ENCODE assay signal across 13 mouse cellular contexts in genomic region chr9:61859438-61859837, GRCm38 (mm10). TPM values are rescaled to one million over a fixed set of nuclear protein-coding genes. Genes with fewer than 3 reads are reported as not detected.
A peak's percentile ranks its signal among the peaks of the same experiment; 100 is the strongest.
DNase-seq lines count a peak whose midpoint lies in the region; ATAC-seq lines count a peak whose summit lies in the region.
"Had no signal": no experiment of that assay in that cellular context is flagged by ENCODE, and none has a peak within 500 bp of the region (broad histone marks: within the 10 kb centered on the region; RNA-seq: fewer than 3 reads in every experiment).

No protein-coding gene starts in this region.

- H3K36me3 ChIP-seq in heart, embryonic 14.5 days (ENCODE audit: control insufficient read depth, insufficient read depth, low read length), result no peaks in the 10 kb centered on the region
- no peaks in the 10 kb centered on the region for H3K36me3 ChIP-seq in midbrain, embryonic 11.5 days (ENCODE audit: control insufficient read depth, insufficient read depth, low read length)
- no peaks in the 10 kb centered on the region for H3K36me3 ChIP-seq in midbrain, embryonic 10.5 days
- H3K36me3 ChIP-seq in limb, embryonic 13.5 days, result no peaks in the 10 kb centered on the region
- no peaks in the 10 kb centered on the region for H3K36me3 ChIP-seq in forebrain, embryonic 14.5 days (ENCODE audit: control insufficient read depth, insufficient read depth, low read length)
- H3K36me3 ChIP-seq: heart, embryonic 10.5 days; hindbrain, embryonic 15.5 days had no signal

- H3K9me3 ChIP-seq in heart, embryonic 14.5 days (ENCODE audit: control insufficient read depth, low read length), result no peaks in the 10 kb centered on the region
- no peaks in the 10 kb centered on the region for H3K9me3 ChIP-seq in midbrain, embryonic 11.5 days (ENCODE audit: control insufficient read depth, low read length)
- no peaks in the 10 kb centered on the region for H3K9me3 ChIP-seq in midbrain, embryonic 10.5 days (replicated peaks)
- no peaks in the 10 kb centered on the region for H3K9me3 ChIP-seq in limb, embryonic 13.5 days
- no peaks in the 10 kb centered on the region for H3K9me3 ChIP-seq in forebrain, embryonic 14.5 days (replicated peaks; ENCODE audit: control insufficient read depth, low read length)
- H3K9me3 ChIP-seq: heart, embryonic 10.5 days; hindbrain, embryonic 15.5 days had no signal

- peaks cover 12% of the 10 kb centered on the region; the same call in 1 of the 2 replicates for H3K27me3 ChIP-seq in heart, embryonic 14.5 days (ENCODE audit: control insufficient read depth, insufficient read depth, low read length)
- H3K27me3 ChIP-seq in midbrain, embryonic 11.5 days (ENCODE audit: control insufficient read depth, insufficient read depth, low read length), result no peaks in the 10 kb centered on the region
- peaks cover 31% of the 10 kb centered on the region for H3K27me3 ChIP-seq in midbrain, embryonic 10.5 days (ENCODE audit: low read depth, poor library complexity, severe bottlenecking)
- H3K27me3 ChIP-seq in limb, embryonic 13.5 days, result 0 out of 2 replicates have a peak, but pooled peaks cover 6% of the 10 kb centered on the region
- H3K27me3 ChIP-seq in forebrain, embryonic 14.5 days (replicated peaks; ENCODE audit: control insufficient read depth, insufficient read depth, low read length), result no peaks in the 10 kb centered on the region

- ATAC-seq in heart, embryonic 14.5 days (ENCODE audit: insufficient number of reproducible peaks, insufficient read depth, low FRiP score, low read depth), result no peak
- ATAC-seq in midbrain, embryonic 11.5 days (ENCODE audit: low FRiP score), result no peak
- no peak for ATAC-seq in limb, embryonic 13.5 days (ENCODE audit: low FRiP score, low read depth)
- no peak for ATAC-seq in forebrain, embryonic 14.5 days
- ATAC-seq: Patski had no signal

- DNase-seq in heart, adult 9 months (ENCODE audit: low spot score in 2 of 2), result no peak
- peak; percentile 66 for DNase-seq in midbrain, embryonic 11.5 days (ENCODE audit: low spot score, missing footprints)
- no peak for DNase-seq in midbrain, embryonic 10.5 days (ENCODE audit: low spot score)
- DNase-seq in thymus, postnatal 36 days, result peak; percentile 27 to 42
- DNase-seq in forebrain, embryonic 14.5 days (ENCODE audit: low spot score), result no peak
- no peak for DNase-seq in MN1 (ENCODE audit: low spot score)
- DNase-seq: right cerebral cortex, postnatal 25 days had no signal

- H3K27ac ChIP-seq in heart, embryonic 14.5 days (replicated peaks in 1 of 2; ENCODE audit: control insufficient read depth in 1 of 2, insufficient read depth in 1 of 2, low read depth in 2 of 2, low read length in 2 of 2), result no peak overlapping the region
- H3K27ac ChIP-seq in midbrain, embryonic 11.5 days (ENCODE audit: low read depth, low read length), result no peak overlapping the region
- no peak overlapping the region for H3K27ac ChIP-seq in midbrain, embryonic 10.5 days (replicated peaks)
- no peak overlapping the region for H3K27ac ChIP-seq in limb, embryonic 13.5 days
- no peak overlapping the region for H3K27ac ChIP-seq in forebrain, embryonic 14.5 days (ENCODE audit: low read depth, low read length)
- H3K27ac ChIP-seq: heart, embryonic 10.5 days; hindbrain, embryonic 15.5 days; layer of hippocampus, adult 2 months had no signal

- WGBS in heart, embryonic 14.5 days, result 45% methylated on average over 6 of the region's 6 CpGs
- 74% methylated on average over 6 of the region's 6 CpGs for WGBS in midbrain, embryonic 11.5 days
- 78% methylated on average over 6 of the region's 6 CpGs for WGBS in midbrain, embryonic 10.5 days
- WGBS in limb, embryonic 13.5 days, result 12% methylated on average over 6 of the region's 6 CpGs
- WGBS in forebrain, embryonic 14.5 days, result 79% methylated on average over 6 of the region's 6 CpGs

- no peak overlapping the region for H3K9ac ChIP-seq in heart, embryonic 14.5 days (ENCODE audit: low read length)
- no peak overlapping the region for H3K9ac ChIP-seq in midbrain, embryonic 11.5 days (ENCODE audit: low read length)
- no peak overlapping the region for H3K9ac ChIP-seq in limb, embryonic 13.5 days
- H3K9ac ChIP-seq in forebrain, embryonic 14.5 days (ENCODE audit: low read length), result no peak overlapping the region
- H3K9ac ChIP-seq: hindbrain, embryonic 15.5 days had no signal

- no peak overlapping the region for H3K4me3 ChIP-seq in heart, embryonic 14.5 days (ENCODE audit: control insufficient read depth in 1 of 2, insufficient read depth in 1 of 2, low read depth in 1 of 2, low read length in 2 of 2)
- H3K4me3 ChIP-seq in midbrain, embryonic 11.5 days (ENCODE audit: low read depth, low read length), result no peak overlapping the region
- no peak overlapping the region for H3K4me3 ChIP-seq in midbrain, embryonic 10.5 days
- H3K4me3 ChIP-seq in limb, embryonic 13.5 days, result no peak overlapping the region
- H3K4me3 ChIP-seq in forebrain, embryonic 14.5 days (ENCODE audit: low read depth, low read length), result no peak overlapping the region
- H3K4me3 ChIP-seq: heart, embryonic 10.5 days; hindbrain, embryonic 15.5 days; layer of hippocampus, adult 2 months had no signal

- peak overlapping the region; percentile 6; the same call in 1 of the 2 replicates for H3K4me2 ChIP-seq in heart, embryonic 14.5 days (ENCODE audit: low read length)
- no peak overlapping the region for H3K4me2 ChIP-seq in midbrain, embryonic 11.5 days
- H3K4me2 ChIP-seq in limb, embryonic 13.5 days (replicated peaks), result peak overlapping the region; percentile 35; the same call in 1 of the 2 replicates
- H3K4me2 ChIP-seq in forebrain, embryonic 14.5 days (ENCODE audit: low read length), result no peak overlapping the region
- H3K4me2 ChIP-seq: hindbrain, embryonic 15.5 days had no signal

- H3K4me1 ChIP-seq in heart, embryonic 14.5 days (ENCODE audit: control insufficient read depth in 2 of 2, insufficient read depth in 2 of 2, low read length in 2 of 2), result peaks cover 3 to 5% of the 10 kb centered on the region in 2 experiments; a peak in 1 of 4 replicates
- no peaks in the 10 kb centered on the region for H3K4me1 ChIP-seq in midbrain, embryonic 11.5 days (ENCODE audit: control insufficient read depth, insufficient read depth, low read length)
- H3K4me1 ChIP-seq in midbrain, embryonic 10.5 days, result peaks cover 11% of the 10 kb centered on the region
- H3K4me1 ChIP-seq in limb, embryonic 13.5 days, result peaks cover 19% of the 10 kb centered on the region
- peaks cover 5% of the 10 kb centered on the region; the same call in 1 of the 2 replicates for H3K4me1 ChIP-seq in forebrain, embryonic 14.5 days (ENCODE audit: control insufficient read depth, insufficient read depth, low read length)

RNA-seq across cellular contexts. Expression of gene Rplp1, which starts 54.9 kb away (rescaled TPM):
- 1,046 and 1,160 TPM in 2 replicates for polyA plus RNA-seq in heart, embryonic 14.5 days (2014; fragmentation: Nextera tagmentation; extraction: Ambion mirVana)
- polyA plus RNA-seq in midbrain, embryonic 11.5 days (2014; fragmentation: Nextera tagmentation; extraction: Ambion mirVana), result 980 and 1,048 TPM in 2 replicates
- polyA plus RNA-seq in midbrain, embryonic 10.5 days (2016; fragmentation: Nextera tagmentation; extraction: Ambion mirVana), result 965 and 1,195 TPM in 2 replicates
- 1,317 and 1,413 TPM in 2 replicates for polyA plus RNA-seq in limb, embryonic 13.5 days (2015; fragmentation: Nextera tagmentation; extraction: Ambion mirVana)
- polyA plus RNA-seq in forebrain, embryonic 14.5 days (2014; fragmentation: Nextera tagmentation; extraction: Ambion mirVana), result 964 and 1,342 TPM in 2 replicates

Comparison
In these comparisons a context has a peak if more than half of its experiments do, and no peak if none do; other contexts are left out.
1. DNase-seq: peak in midbrain, embryonic 11.5 days (single experiment) and thymus, postnatal 36 days (2 of 2); none in heart, adult 9 months (0 of 2), midbrain, embryonic 10.5 days (single experiment), forebrain, embryonic 14.5 days (single experiment) and MN1 (single experiment).
2. H3K4me2 ChIP-seq: peak in heart, embryonic 14.5 days (single experiment) and limb, embryonic 13.5 days (single experiment); none in midbrain, embryonic 11.5 days (single experiment) and forebrain, embryonic 14.5 days (single experiment).